Mouse (Mus musculus) lung, adult 18-20 months (tissue): Measurements from ENCODE around the gene Tubb3.
"Not testable (repeated sequence)": the region's sequence is repeated elsewhere in the genome, so short reads cannot be mapped to it uniquely, and the experiment has no call there.

Experiments
- DNase-seq, 2 experiments: peaks; one replicate each; pipeline ENCODE4 v3.0.0; 2022; ENCODE audit warnings: mixed read lengths in 2 of 2

The Tubb3 gene

DNA sequence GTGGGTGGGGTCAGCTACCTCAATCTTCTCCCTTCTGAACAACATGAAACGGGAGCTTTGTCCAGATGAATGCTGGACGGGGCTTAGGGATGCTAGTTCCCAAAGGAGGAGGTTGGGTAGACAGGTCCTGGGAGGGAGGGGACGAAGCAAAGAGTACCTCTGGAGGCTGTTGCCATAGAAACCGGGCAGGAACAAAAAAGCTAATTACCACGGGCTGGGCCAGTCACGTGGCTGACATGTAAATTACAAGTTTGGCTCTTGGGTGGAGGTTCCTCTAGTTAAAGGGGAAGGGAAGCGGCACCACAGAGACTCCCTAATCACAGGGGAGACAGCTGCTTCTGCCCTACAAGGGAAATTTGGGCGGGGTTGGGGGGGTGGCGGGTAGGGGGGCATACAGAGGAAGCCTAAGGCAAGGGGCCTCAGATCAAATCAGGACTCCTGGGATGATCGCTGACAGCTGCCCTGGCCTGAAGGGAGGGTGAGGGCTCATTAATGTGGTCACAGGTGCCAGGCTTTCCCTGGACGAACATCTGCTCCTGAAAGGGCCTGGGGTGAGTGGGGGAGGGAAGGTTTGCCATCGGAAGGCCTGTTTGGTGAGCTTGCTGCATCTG, 1.4 kb downstream of the Tubb3 start:
- no peak for DNase-seq

DNA sequence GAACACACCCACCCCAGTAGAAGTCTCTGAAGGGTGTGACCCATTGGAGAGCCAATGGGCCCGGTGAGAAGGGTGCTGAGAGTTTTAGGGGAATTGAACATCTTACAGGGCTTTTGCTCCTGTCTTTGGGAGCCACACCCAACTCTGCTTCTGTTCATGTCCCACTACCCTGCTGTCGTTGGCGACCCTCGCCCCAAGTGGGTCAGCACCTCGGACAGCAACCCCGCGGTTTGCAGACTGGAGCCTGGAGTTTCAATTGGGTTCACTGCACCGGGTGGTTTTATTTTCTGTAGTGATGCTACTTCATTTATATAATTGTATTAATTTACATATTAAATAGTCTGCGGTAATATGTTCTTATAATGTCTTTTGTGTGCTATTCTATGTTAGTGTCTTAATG, 3.0 kb downstream of the Tubb3 start:
- no peak for DNase-seq

DNA sequence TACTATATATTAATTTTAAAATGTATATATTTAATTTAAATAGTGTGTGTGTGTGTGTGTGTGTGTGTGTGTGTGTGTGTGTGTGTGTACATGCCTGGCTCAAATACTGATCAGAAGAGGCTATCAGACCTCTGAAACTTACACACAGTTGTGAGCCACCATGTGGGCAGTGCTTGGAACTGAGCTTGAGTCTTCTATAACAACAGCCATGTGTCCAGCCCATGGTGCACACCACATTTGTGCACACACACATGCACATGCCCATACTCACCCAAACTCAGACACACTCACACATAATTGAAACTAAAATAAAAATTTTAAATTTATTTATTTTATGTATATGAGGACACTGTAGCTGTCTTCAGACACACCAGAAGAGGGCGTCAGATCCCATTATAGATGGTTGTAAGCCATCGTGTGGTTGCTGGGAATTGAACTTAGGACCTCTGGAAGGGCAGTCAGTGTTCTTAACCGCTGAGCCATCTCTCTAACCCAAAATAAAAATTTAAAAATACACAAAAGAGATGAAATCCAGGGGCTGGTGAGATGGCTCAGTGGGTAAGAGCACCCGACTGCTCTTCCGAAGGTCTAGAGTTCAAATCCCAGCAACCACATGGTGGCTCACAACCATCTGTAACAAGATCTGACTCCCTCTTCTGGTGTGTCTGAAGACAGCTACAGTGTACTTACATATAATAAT, 3.9 kb downstream of the Tubb3 start:
- DNase-seq = not testable (repeated sequence)

DNA sequence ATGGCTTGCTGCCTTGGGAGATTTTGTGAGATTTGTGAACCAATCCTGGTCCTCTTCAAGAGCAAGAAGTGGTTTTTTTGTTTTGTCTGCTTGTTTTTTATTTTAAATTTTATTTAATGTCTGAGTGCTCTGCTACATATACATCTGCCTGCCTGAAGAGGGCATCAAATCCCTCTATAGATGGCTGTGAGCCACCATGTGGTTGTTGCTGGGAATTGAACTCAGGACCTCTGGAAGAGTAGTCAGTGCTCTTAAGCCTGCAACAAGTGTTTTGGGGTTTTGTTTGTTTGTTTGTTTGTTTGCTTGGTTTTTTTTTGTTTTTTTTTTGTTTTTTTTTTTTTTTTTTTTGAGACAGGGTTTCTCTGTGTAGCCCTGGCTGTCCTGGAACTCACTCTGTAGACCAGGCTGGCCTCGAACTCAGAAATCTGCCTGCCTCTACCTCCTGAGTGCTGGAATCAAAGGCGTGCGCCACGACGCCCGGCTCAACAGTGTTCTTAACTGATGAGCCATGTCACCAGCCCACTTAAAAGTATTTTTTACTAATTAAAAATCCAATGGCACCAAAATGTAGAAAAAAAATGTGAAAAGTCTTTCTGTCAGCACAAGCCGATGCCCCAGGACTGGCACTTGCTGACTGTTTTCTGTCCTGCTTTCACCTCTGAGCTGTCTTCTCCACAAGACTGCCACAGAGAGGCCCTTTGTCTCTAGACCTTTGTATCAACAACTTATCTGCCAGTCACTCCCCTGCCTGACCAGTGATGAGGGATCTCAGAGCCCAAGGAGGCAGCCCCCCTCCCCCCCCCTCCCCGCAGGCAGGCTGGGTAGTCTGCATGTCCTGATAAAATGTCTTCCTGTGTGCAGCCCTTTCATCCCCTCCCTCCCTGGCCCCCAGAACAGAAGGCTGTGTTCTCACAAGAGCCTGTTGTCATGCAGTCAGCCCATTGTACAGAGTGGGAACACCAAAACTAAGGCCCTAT, 5.0 kb downstream of the Tubb3 start:
- no peak for DNase-seq

DNA sequence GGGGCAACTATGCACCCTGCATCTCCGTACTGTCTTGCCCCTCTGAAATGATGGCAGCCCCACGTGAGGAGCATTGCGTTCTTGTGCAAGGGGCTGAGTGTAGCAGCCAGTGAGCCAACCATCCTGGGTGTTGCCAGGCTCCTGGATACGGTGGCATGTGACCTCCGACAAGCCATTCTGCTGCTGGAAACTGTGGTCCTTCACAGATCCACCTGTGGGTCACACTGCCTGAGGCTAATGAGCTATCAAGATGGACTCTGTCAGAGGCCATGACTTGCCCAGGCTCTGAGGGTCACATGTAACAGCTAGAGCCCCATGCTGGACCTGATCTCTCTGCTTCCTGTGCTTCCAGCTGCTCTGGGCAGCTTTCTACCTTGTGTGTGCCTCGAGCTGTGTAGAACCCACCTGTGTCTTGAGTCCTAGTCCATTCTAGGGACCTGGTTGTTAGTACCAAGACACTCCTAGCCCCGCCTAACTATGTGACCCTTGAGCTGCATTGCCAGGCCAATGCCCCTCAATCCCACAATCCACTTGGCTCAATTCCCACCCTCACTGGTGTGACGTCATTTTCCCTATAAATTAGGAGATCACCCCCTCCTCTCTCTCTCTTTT, 5.8 kb downstream of the Tubb3 start:
- no peak for DNase-seq

DNA sequence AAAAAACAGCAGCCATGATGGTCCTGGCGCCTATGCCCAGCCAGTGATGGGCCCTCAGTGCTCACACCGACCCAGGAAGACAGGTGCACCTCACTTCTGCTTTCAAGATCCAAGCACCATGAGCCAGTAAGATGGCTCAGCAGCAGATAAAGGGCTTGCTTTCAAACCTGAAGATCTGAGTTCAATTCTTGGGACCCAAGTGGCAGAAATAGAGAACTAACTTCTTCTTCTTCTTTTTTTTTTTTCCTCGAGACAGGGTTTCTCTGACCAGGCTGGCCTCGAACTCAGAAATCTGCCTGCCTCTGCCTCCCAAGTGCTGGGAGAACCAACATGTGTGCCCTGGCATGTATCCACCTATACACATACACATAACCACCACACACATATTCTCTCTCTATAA, 8.5 kb downstream of the Tubb3 start:
- no peak for DNase-seq

DNA sequence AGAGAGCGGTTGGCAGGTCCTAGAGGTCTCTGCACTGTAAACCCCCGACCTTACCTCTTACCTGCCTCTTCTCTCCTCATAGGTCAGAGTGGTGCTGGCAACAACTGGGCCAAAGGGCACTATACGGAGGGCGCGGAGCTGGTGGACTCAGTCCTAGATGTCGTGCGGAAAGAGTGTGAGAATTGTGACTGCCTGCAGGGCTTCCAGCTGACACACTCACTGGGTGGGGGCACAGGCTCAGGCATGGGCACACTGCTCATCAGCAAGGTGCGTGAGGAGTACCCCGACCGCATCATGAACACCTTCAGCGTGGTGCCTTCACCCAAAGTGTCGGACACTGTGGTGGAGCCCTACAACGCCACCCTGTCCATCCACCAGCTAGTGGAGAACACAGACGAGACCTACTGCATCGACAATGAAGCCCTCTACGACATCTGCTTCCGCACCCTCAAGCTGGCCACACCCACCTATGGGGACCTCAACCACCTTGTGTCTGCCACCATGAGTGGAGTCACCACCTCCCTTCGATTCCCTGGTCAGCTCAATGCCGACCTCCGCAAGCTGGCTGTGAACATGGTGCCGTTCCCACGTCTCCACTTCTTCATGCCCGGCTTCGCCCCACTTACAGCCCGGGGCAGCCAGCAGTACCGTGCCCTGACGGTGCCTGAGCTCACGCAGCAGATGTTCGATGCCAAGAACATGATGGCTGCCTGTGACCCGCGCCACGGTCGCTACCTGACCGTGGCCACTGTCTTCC, 9.5 kb downstream of the Tubb3 start:
- DNase-seq = no peak

DNA sequence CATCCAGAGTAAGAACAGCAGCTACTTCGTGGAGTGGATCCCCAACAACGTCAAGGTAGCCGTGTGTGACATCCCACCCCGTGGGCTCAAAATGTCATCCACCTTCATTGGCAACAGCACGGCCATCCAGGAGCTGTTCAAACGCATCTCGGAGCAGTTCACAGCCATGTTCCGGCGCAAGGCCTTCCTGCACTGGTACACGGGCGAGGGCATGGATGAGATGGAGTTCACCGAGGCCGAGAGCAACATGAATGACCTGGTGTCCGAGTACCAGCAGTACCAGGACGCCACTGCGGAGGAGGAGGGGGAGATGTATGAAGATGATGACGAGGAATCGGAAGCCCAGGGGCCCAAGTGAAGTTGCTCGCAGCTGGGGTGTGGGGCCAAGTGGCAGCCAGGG, 10.1 kb downstream of the Tubb3 start:
- no peak for DNase-seq

DNA sequence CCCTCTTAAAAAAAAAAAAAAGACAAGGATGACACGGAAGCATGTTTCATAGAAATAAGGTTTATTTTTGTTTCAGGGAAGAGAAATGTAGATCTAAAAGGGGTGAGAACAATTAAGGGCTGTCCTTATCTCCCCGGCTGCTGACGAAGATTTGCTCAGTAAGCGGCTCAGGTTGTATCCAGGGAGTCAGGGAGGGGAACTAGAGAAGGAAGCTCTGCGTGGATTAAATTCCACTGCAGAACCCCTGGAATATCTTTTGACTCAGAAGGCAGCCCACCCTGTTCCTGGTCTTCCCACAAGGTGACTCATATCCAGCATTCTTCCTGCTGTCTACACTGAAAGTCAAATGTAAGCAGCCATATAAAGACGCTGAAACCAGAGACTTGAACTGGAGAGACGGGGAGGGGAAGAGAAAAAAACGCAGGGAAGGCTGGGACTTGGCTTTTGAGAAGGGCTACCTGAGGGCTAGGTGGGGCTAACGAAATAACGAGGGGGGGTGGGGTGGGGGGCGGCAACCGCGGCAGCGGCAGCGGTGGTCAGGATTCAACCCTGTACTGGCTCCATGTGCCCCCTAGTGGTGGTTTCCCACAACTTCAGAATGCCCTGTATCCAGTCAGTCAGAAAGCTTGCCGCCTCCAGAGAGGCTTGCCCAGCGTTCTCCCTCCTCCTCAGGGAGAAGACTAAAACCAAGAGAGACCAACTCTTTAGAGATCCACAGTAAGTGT, 11.0 kb downstream of the Tubb3 start:
- peak; percentile 56 to 73 for DNase-seq

DNA sequence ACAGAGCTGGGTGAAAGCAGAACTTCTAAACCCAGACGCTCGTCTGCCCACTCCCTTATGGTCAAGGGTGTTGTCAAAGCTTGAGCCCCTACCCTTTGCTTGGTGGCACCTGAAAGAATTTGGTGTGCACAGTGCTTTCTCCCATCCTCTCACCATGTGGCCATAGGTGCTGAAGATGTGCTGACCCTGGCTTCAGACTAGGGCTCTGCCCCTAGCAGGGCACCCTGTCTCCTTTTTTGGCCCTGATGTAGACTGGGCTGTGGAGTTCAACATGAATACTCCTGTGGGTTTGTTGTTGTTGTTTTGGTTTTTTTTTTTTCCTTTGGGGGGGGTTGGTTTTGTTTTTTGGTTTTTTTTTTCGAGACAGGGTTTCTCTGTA, 11.5 kb downstream of the Tubb3 start:
- no peak for DNase-seq

DNA sequence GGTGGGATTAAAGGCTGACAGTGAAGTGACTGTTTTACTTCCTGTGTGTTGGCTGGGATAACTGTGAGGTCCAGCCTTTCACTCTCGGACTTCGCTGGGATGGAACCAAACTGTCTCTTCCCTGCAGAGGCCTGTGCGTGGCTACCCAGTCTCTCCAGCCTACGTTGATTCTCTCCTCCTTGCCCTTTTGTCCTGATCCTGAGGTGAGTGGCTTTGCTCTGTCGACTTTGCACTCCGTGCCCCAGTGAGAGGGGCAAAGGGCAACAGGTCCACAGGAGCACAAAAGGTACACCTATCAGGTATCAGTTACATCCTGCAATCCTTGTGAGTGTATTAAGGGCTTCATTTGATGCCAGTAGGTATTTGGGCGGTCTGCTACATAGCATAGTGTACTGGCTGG, 12.2 kb downstream of the Tubb3 start, which contains the start of gene Def8:
Def8 (plus strand) TSS at position 87 of the 400 bp plus-strand sequence.
- DNase-seq = no peak

DNA sequence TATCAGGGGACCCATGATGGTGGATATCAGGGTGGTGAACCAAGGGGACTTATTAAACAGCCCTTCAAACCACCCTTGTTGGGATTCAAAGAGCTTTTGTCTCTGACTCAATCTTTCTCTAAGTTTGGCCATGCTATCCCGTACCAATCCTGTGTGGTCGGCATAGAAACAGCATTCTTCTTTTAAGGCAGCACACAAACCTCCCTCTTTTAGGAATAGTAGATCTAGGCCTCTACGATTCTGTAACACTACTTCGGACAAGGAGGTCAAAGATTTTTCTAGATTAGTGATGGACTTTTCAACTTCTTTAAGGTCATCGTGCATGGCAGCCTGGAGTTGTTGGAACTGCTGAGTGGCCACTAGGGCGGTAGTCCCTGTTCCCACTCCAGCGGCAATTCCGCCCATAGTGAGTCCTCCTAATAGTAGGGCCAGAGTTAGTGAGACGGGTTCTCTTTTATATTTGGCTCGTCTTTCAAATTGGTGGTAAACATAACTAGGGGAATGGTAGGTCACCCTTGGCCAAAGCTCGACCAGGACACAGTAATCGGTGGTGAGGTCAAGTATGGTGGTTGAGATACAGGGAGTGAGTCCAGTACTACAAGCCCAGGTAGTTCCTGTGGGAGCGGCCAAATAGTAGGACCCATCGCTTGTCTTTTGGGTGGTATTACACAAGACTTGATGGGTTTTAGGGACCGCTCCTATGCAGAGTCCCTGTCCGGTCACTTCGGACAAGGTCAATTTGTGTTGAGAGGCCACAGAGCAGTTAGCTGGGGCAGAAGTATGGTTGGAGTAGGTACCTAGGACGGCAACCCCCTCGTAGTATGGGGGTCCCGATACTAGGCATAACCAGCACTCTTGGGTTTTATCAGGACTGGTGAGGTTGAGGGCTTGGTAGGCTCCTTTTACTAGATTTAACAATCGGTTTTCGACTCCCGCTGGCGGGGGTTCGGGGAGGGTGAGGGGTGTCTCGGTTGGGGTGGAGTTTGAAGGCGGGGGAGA, 15.6 kb downstream of the Tubb3 start:
- DNase-seq = no peak

DNA sequence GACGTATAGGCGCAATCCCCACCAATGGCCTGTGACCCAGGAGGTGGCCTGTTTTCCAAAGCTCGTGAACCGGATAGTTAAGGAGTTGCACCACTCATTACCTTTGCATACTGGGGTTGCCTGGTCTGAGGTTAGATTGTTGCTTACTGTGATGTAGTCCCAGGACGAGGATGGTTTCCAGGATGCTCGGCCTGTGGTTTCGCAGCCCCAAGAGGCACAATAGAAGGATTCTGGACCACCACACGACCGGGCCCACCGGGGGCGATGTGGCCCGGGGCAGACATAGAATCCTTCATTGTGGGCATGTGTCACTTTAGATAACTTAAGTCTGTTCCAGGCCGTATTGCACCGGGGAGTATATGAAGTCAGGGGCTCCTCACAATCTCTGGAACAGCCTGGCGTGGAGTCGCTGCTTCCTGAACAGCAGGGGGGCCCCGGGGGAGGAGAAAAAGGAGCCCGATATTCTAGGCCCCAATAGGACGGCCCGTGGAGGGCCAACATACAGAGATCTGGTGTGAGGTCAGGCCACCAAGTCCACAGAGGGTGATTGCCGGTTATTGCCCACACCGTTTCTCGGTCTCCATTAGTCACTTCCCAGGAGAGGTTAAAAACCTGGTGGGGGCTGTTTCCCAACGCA, 16.5 kb downstream of the Tubb3 start:
- DNase-seq = no peak

DNA sequence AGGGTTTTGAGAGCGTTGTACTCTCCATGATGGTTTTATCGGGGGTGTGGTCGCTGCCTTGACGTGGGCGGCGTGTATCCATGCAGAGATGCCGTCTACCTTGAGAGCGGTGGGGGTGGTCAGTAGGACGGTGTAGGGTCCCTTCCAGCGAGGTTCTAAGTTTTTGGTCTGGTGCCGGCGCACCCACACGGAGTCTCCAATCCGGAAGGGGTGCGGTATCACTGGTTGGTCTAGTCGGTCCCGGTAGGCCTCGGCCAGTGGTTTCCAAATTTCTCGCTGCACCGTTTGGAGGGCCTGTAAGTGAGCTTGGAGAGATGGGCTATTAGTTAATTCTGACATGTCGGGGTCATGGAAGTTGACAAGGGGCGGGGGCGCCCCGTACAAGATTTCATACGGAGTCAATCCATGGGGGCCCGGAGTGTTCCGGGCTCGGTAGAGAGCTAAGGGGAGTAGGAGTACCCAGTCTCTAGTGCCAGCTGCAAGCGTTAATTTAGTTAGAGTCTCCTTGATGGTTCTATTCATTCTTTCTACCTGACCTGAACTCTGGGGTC, 17.2 kb downstream of the Tubb3 start:
- no peak for DNase-seq

DNA sequence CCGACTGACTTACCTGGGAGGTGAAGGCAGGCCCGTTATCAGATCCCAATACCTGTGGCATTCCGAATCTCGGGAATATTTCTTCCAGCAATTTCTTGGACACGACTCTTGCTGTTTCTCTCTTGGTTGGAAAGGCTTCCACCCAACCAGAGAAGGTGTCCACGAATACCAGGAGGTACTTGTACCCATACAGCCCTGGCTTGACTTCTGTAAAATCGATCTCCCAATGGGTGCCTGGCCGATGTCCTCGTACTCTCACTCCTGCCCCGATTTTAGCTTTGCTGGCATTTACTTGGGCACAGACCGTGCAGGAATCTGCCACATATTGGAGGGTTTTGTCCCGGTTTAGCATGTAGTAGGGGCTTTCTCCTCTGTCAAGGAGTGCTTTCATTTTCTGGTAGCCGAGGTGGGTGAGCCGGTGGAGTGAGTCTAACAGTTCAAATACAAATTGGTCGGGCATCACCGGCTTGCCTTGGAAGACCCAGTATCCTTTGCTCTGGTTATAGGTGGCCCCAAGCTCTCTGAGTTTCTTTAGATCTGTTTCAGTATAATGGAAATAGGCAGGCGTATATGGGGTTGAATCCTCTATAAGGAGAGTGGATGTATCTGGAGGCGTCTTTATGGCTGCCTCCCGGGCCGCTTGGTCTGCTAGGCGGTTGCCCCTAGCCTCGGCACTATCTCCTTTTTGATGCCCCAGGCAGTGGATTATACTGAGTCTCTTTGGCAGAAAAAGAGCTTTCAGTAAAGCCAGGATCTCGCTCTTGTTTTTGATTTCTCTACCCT, 17.9 kb downstream of the Tubb3 start:
- DNase-seq = no peak

DNA sequence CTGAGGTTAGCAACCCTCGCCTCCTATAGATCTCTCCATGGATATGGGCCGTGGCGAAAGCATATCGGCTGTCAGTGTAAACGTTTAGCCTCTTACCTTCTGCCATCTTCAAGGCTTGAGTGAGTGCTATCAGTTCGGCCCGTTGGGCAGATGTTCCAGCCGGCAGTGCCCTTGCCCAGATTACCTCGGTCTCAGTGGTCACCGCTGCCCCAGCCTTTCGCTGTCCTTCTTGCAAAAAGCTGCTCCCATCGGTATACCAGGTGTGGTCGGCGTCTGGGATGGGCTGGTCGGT, 18.4 kb downstream of the Tubb3 start:
- not testable (repeated sequence) for DNase-seq

DNA sequence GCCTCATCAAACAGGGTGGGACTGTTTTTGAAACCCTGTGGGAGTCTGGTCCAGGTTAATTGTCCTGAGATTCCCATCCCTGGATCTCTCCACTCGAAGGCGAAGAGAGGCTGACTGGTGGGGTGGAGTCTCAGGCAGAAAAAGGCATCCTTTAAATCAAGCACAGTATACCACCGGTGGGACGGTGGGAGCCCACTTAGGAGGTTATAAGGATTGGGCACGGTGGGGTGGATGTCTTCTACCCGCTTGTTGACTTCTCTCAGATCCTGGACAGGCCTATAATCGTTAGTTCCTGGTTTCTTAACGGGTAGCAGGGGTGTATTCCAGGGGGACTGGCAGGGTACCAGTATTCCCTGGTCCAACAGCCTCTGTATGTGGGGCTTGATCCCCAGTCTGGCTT, 19.7 kb downstream of the Tubb3 start:
- DNase-seq = not testable (repeated sequence)

DNA sequence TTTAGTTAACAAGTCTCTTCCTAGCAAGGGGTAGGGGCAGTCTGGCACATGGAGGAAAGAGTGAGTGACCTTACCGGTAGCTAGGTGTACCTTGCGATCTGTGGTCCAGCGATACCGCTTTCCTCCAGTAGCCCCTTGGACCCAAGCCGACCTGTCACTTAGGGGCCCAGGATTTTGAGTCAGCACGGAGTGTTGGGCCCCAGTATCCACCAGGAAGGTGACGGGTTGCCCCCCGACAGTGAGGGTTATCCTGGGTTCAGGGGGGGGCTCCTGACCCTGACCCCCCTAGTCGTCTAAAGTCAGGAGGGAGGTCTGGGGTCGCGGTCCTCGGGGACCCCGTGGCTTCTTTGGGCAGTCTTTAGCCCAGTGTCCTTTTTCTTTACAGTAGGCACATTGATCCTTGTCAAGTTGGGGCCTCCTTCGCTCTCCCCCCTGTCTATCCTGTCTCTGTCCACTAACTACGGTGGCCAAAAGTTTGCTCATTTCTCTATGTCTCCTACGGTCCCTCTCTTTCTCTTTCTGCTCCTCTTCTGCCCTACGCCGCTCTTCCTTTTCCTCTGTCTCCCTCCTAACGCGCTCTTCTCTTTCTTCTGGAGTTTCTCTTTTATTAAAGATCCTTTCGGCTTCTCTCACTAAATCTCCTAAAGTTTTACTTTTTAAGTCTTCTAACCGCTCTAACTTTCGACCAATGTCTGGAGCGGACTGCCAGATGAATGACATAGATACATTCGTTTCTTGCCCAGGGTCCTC, 20.6 kb downstream of the Tubb3 start:
- DNase-seq = no peak
